Mouse (Mus musculus): Measurements from ENCODE around the gene Uck1. TPM values are rescaled to one million over a fixed set of nuclear protein-coding genes. Genes with fewer than 3 reads are reported as not detected.

The Uck1 gene
- polyA plus RNA-seq, 1 experiment: 23.5 TPM

DNA sequence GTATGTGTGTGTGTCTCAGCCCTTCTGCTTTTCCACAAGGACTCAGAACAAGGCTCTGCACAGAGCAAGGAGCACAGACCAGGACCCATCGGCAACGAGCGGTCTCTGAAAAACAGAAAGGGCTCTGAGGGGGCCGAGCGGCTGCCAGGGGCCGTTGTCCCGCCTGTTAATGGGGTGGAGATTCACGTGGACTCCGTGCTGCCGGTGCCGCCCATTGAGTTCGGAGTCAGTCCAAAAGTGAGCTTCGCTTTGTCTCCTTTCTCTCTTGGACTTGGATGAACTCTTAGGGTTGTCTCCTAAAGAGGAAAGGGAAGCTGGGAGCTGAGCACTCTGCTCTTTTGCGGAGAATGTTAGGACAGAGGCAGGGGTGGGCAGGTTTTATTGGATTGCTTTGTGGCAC is 40.5 kb downstream of the Uck1 start:
- Histone ChIP-seq H3K27ac (ENCODE audit: control insufficient read depth, insufficient read depth, low read depth, low read length) (no peak overlapping the region), H3K4me1 (ENCODE audit: control insufficient read depth, insufficient read depth, low read length) (no peaks in the 10 kb centered on the region; the same call in none of the 2 replicates), H3K27me3 (ENCODE audit: control insufficient read depth, insufficient read depth, low read length) (no peaks in the 10 kb centered on the region), H3K4me3 (ENCODE audit: control insufficient read depth, low read depth, low read length) (no peak overlapping the region), H3K36me3 (ENCODE audit: control insufficient read depth, insufficient read depth, low read length) (no peaks in the 10 kb centered on the region)
- TF ChIP-seq CTCF (IDR thresholded peaks at IDR 0.05; ENCODE audit: control insufficient read depth, insufficient read depth, insufficient replicate concordance, low read depth, low read length) (no peak), POLR2A (IDR thresholded peaks at IDR 0.05; ENCODE audit: control insufficient read depth, low read depth, low read length) (no peak)

DNA sequence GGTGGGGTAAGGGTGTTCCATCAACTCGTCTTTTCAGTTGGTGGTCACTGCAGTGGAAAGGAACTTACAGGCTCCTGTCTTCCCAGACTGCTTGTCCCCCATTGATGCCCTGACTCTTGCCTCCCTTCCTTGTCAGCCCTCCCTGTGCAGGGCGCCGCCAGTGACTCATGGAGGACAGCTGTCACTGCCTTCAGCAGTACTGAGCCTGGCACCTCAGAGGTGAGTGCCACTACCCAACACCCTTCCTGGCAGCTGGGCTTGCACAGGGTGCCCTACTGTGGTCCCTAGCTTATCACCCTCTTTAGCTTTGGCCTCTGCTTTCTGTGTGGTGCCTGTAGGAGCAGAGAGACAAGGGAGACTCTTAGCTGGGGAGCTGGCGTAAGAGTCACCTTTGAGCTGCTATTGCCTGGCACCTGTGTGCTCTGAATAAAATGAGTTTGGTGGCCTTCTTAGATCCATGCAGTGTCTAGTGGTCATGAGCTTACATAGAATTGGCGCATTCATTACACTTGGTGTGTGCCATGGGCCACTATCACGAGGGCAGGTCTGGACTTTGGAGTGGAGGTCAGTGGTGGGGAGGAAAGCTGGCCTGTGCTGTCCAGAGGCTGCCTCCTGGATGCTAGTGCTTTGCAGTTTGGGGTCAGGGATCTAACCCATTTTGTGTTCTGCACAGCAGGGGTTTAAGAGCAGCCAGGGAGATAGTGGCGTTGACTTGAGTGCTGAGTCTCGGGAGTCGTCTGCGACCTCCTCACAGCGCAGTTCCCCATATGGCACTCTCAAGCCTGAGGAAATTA is 41.2 kb downstream of the Uck1 start:
- no peaks in the 10 kb centered on the region; the same call in none of the 2 replicates for H3K4me1 ChIP-seq (ENCODE audit: control insufficient read depth, insufficient read depth, low read length)
- no peaks in the 10 kb centered on the region for H3K36me3 ChIP-seq (ENCODE audit: control insufficient read depth, insufficient read depth, low read length)
- H3K4me3 ChIP-seq (ENCODE audit: control insufficient read depth, low read depth, low read length): no peak overlapping the region
- no peak for TF ChIP-seq POLR2A (IDR thresholded peaks at IDR 0.05; ENCODE audit: control insufficient read depth, low read depth, low read length)
- TF ChIP-seq CTCF (IDR thresholded peaks at IDR 0.05; ENCODE audit: control insufficient read depth, insufficient read depth, insufficient replicate concordance, low read depth, low read length): no peak
- H3K27ac ChIP-seq (ENCODE audit: control insufficient read depth, insufficient read depth, low read depth, low read length): no peak overlapping the region
- H3K27me3 ChIP-seq (ENCODE audit: control insufficient read depth, insufficient read depth, low read length): no peaks in the 10 kb centered on the region

DNA sequence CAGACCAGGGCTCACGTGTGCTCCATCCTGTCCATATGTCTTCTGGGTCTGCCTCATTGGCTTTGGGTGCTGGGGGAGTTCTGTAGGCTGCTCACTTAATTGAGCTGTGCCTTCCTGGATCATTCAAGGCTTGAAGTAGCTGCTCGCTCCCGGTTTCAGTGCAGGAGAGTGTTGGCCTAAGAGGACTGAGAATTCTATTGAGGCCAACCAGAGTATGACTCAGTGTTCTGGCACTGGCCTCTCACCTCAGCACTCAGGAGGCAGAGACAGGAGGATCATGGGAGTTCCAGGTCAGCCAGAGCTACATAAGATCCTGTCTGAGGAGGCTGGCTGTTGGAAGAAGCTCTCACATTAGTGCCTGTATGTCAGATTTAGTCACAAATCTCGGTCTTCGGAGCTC is 41.8 kb downstream of the Uck1 start:
- no peaks in the 10 kb centered on the region for H3K36me3 ChIP-seq (ENCODE audit: control insufficient read depth, insufficient read depth, low read length)
- no peak overlapping the region for H3K4me3 ChIP-seq (ENCODE audit: control insufficient read depth, low read depth, low read length)
- no peaks in the 10 kb centered on the region; the same call in none of the 2 replicates for H3K4me1 ChIP-seq (ENCODE audit: control insufficient read depth, insufficient read depth, low read length)
- H3K27me3 ChIP-seq (ENCODE audit: control insufficient read depth, insufficient read depth, low read length): no peaks in the 10 kb centered on the region
- TF ChIP-seq CTCF (IDR thresholded peaks at IDR 0.05; ENCODE audit: control insufficient read depth, insufficient read depth, insufficient replicate concordance, low read depth, low read length) (no peak), POLR2A (IDR thresholded peaks at IDR 0.05; ENCODE audit: control insufficient read depth, low read depth, low read length) (no peak)
- H3K27ac ChIP-seq (ENCODE audit: control insufficient read depth, insufficient read depth, low read depth, low read length): no peak overlapping the region

DNA sequence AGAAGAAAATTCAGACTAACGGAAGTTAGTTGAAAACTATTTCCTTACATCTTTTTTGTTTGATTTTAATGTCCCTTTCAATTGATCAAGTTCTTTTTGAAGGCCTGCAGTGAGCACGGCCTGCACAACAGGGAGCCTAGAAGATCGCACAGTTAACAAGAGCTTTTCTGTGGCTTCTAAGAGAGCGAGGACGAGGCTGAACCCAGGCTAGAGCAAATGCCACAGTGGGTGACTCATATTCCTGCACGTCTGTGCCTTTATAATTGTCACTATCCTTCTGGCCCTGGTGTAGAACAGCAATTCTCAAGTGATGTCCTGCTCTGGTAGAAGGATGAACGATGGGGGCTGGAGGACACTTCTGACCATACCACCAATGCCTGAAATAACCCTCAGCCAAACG is 42.3 kb downstream of the Uck1 start:
- Histone ChIP-seq H3K27me3 (ENCODE audit: control insufficient read depth, insufficient read depth, low read length) (no peaks in the 10 kb centered on the region), H3K4me3 (ENCODE audit: control insufficient read depth, low read depth, low read length) (no peak overlapping the region), H3K27ac (ENCODE audit: control insufficient read depth, insufficient read depth, low read depth, low read length) (no peak overlapping the region), H3K36me3 (ENCODE audit: control insufficient read depth, insufficient read depth, low read length) (no peaks in the 10 kb centered on the region), H3K4me1 (ENCODE audit: control insufficient read depth, insufficient read depth, low read length) (no peaks in the 10 kb centered on the region; the same call in none of the 2 replicates)
- TF ChIP-seq CTCF (IDR thresholded peaks at IDR 0.05; ENCODE audit: control insufficient read depth, insufficient read depth, insufficient replicate concordance, low read depth, low read length) (no peak), POLR2A (IDR thresholded peaks at IDR 0.05; ENCODE audit: control insufficient read depth, low read depth, low read length) (no peak)

DNA sequence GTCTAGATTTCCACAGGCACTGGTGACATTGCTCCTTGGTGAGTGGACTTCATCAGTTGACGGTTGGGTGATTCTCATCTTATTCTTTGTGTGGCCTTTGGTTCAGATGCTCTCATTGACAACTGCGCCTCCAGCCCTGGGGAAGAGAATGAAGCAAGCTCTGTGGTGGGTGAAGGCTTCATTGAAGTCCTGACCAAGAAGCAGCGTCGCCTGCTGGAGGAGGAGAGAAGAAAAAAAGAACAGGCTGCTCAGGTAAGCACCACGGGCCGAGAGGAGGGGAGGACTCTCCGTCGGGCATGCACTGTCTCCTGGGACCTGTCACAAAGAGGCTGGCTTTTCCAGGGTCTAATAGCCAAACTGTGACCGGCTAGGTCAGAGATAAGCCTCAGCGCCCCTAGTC is 43.5 kb downstream of the Uck1 start:
- Histone ChIP-seq H3K27ac (ENCODE audit: control insufficient read depth, insufficient read depth, low read depth, low read length) (no peak overlapping the region), H3K36me3 (ENCODE audit: control insufficient read depth, insufficient read depth, low read length) (no peaks in the 10 kb centered on the region), H3K4me3 (ENCODE audit: control insufficient read depth, low read depth, low read length) (no peak overlapping the region), H3K4me1 (ENCODE audit: control insufficient read depth, insufficient read depth, low read length) (no peaks in the 10 kb centered on the region; the same call in none of the 2 replicates), H3K27me3 (ENCODE audit: control insufficient read depth, insufficient read depth, low read length) (no peaks in the 10 kb centered on the region)
- TF ChIP-seq POLR2A (IDR thresholded peaks at IDR 0.05; ENCODE audit: control insufficient read depth, low read depth, low read length) (no peak), CTCF (IDR thresholded peaks at IDR 0.05; ENCODE audit: control insufficient read depth, insufficient read depth, insufficient replicate concordance, low read depth, low read length) (no peak)

DNA sequence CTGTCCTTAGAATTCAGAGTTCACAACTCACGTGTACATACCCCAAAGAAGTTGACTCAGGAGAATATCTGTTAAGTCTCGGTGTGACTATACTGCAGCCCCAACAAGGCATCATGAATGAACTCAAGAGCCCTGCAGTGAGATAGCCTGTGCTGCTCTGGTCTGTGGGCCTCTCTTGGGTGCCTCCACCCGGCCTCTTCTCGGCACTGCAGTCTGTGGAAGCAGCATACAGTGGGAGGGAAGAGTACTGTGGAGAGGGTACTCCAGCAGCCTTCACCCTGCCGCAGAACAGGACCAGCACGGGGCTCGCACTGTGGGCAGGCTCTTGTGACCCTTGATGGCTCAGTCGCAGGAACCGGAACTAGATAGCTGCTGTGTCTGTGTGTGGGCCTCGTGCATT is 44.4 kb downstream of the Uck1 start:
- TF ChIP-seq CTCF (IDR thresholded peaks at IDR 0.05; ENCODE audit: control insufficient read depth, insufficient read depth, insufficient replicate concordance, low read depth, low read length) (no peak), POLR2A (IDR thresholded peaks at IDR 0.05; ENCODE audit: control insufficient read depth, low read depth, low read length) (no peak)
- H3K27ac ChIP-seq (ENCODE audit: control insufficient read depth, insufficient read depth, low read depth, low read length): no peak overlapping the region

DNA sequence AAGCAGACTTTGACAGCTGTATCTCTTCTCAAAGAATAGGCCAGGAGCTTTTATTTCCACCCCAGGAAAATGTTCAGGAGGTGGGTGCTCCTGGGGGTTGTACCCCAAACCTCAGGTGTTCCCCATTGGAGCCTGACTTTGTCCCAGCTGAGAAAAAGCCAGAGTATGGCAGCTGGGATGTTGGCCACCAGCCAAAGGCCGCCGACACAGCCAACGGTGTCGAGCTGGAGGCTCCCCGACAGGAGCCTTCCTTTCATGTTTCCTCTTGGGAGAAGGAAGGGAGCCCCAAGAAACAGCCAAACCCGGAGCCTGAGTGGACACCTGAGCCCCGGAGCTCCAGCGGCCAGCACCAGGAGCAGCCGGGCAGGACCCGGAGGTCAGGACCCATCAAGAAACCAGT is 47.0 kb downstream of the Uck1 start:
- H3K27me3 ChIP-seq (ENCODE audit: control insufficient read depth, insufficient read depth, low read length): no peaks in the 10 kb centered on the region
- no peak overlapping the region for H3K4me3 ChIP-seq (ENCODE audit: control insufficient read depth, low read depth, low read length)
- no peak overlapping the region for H3K27ac ChIP-seq (ENCODE audit: control insufficient read depth, insufficient read depth, low read depth, low read length)
- no peaks in the 10 kb centered on the region for H3K36me3 ChIP-seq (ENCODE audit: control insufficient read depth, insufficient read depth, low read length)
- H3K4me1 ChIP-seq (ENCODE audit: control insufficient read depth, insufficient read depth, low read length): no peaks in the 10 kb centered on the region; the same call in 1 of the 2 replicates
- TF ChIP-seq CTCF (IDR thresholded peaks at IDR 0.05; ENCODE audit: control insufficient read depth, insufficient read depth, insufficient replicate concordance, low read depth, low read length): no peak
- no peak for TF ChIP-seq POLR2A (IDR thresholded peaks at IDR 0.05; ENCODE audit: control insufficient read depth, low read depth, low read length)

More for the DNA sequence above, 44.4 kb downstream of the Uck1 start:
- no peaks in the 10 kb centered on the region for H3K36me3 ChIP-seq (ENCODE audit: control insufficient read depth, insufficient read depth, low read length)
- H3K4me1 ChIP-seq (ENCODE audit: control insufficient read depth, insufficient read depth, low read length): no peaks in the 10 kb centered on the region; the same call in none of the 2 replicates
- no peak overlapping the region for H3K4me3 ChIP-seq (ENCODE audit: control insufficient read depth, low read depth, low read length)
- H3K27me3 ChIP-seq (ENCODE audit: control insufficient read depth, insufficient read depth, low read length): no peaks in the 10 kb centered on the region

All from testis, adult 2 months (tissue).